Mouse (Mus musculus) thymus, adult 2 months (tissue): Measurements from ENCODE around the gene Wipf2.

Experiments
- CTCF ChIP-seq: fragments of 200-500 bp; IDR thresholded peaks from 2 replicates; pipeline ENCODE4 v1.5.1; 2012; ENCODE audit warnings: mild to moderate bottlenecking, control low read depth, low read length, moderate library complexity, borderline replicate concordance; ENCODE audit not compliant: control insufficient read depth, poor library complexity, insufficient read depth; ENCODE audit errors: extremely low read depth
- POLR2A ChIP-seq: fragments of 200-500 bp; IDR thresholded peaks from 2 replicates; pipeline ENCODE4 v1.6.1; 2012; ENCODE audit warnings: mild to moderate bottlenecking, low read length, control low read depth, moderate library complexity; ENCODE audit not compliant: control insufficient read depth, poor library complexity, insufficient read depth; ENCODE audit errors: extremely low read depth

DNA sequence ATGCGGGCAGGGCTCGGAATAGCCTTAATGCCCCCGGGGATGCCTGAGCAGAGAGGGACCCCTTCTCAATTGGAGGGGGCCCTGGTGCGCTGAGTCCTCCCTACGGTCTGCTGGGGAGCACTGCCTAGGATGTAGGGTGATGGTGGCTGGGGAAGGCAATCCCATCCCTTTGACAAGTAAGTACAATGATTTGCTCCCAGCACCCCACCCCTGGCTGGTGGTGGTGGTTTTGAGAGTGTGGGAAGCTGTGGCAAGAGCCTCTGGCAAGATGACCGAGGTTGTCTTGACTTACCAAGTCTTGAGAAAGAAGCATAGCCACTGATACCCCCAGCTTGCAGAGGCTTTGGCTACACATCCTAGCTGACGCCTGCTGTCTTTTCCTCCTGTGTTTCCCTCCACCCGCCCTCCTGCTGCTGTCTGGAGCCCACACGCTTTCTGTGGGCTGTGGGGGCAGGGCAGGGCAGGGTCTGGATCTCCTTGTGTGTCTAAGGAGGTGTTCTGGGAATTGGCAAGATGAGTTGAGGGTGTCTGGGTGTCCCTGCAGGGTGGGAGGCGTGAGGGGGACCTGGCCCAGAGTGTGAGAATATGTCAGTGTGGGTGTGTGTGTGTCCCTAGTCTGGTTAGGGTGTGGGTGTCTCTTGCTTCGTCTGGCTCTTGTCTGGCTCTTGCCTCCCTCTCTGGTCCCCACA is 76.7 kb downstream of the Wipf2 start:
- TF ChIP-seq CTCF = no peak
- TF ChIP-seq POLR2A = 0 out of 2 replicates have a peak, but pooled peaks have one; percentile 7
